Mouse (Mus musculus): ENCODE results near the gene Csf2rb.
"Not testable (repeated sequence)": the region's sequence is repeated elsewhere in the genome, so short reads cannot be mapped to it uniquely, and the experiment has no call there.

- not testable (repeated sequence) for TF ChIP-seq POLR2A, CTCF (IDR thresholded peaks at IDR 0.05; ENCODE audit: insufficient read depth, low read depth, low read length)
Measured at GRCm38 (mm10) chr15:78293228-78293627, 32.3 kb upstream of the Csf2rb start.
